Mouse (Mus musculus) cerebellum, postnatal 25 days (tissue): Measurements from ENCODE around the gene Dpp9.
A peak's percentile ranks its signal among the peaks of the same experiment; 100 is the strongest.

Experiments
- DNase-seq, 2 experiments: peaks; one replicate each; pipeline ENCODE4 v3.0.0; 2021; ENCODE audit warnings: mixed read lengths in 2 of 2

Dpp9 gene

DNA sequence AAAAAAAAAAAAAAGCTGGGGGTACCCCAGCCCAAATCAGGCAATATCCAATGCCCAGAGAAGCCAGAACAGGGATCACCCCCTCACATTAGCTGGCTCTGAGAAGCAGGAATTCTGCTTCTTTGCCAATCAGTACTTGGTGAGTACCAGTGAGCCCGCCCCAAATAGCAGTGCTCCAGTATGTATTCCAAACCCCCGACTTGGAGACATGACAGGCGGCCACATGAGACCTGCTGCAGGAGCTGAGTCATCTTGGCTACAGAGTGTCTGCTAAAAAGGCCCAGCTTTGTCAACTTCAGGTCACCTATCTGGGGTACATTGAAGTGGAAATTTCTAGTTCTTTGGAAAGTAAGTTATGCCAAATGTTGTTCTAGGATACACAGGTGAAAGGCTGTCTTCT, 7.9 kb upstream of the Dpp9 start:
- no peak for DNase-seq

DNA sequence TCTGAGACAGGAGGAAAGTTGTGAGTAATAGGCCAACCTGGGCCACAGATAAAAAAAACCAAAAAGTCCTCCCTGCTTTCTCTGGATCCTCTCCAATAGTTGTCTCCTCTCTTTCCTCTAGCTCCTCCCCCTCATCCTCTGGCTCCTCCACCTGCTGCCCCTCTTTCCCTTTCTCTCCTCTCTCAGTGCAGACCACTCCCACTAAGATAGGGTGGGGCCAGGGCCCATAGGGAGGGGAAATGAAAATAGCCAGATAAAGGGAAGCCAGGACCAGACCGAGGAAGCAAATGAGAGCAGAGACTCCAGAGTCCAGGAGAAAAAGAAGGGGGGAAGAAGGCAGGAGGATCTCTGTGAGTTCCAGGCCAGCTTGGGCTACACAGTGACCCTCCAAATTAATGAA, 6.2 kb upstream of the Dpp9 start:
- DNase-seq: no peak

DNA sequence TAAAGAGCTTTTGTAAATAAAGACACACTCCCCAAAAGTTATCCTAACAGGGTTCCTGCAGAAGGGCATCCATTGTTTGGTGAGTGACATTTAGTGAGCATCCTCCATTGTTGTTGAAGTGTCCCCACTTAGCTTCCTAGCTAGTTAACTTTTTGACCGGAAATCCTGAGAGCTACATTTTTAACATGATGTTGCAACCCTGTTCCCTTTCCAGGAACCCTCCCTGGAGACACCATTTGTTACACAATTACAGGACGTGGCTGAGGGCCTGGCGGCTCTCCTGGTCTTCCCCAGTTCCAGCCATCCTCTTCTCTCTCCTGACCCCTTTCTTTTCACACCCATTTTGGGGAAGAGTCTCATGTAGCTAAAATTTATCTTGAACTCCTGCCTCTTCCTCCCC, 1.1 kb upstream of the Dpp9 start:
- DNase-seq: no peak

DNA sequence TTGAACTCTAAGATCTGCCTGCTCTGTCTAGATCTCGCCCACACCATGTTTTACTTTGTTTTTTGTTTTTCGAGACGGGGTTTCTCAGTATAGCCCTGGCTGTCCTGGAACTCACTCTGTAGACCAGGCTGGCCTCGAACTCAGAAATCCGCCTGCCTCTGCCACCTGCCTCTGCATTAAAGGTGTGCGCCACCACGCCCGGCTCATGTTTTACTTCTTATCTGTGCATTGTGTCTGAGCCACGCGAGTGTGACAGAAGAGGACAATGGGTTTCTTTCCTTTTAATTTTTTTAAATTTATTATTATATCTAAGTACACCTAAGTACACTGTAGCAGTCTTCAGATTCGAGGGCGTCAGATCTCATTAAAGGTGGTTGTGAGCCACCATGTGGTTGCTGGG, 546 bp upstream of the Dpp9 start:
- DNase-seq: no peak

DNA sequence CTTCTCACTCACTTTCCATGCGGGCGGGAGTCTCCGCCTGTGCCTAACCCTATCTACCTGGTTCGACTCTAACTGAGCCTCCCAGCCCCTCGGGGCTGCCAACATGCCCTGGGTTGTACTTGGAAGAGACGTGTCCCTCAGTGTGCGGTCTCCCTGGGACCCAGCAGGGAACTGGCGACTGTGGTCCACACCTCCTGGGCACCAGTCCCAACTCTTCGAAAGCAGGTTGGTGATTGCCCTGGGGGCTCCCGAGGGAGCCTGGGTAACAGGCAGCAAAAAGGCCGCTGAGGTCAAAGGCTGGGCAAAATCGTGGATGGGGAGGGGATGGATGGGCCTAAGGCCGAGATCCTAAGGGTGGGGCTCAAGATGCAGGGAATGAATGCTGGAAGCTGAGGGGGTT, 1.0 kb downstream of the Dpp9 start:
- DNase-seq: peak in 1 of 2 experiments; percentile 41

DNA sequence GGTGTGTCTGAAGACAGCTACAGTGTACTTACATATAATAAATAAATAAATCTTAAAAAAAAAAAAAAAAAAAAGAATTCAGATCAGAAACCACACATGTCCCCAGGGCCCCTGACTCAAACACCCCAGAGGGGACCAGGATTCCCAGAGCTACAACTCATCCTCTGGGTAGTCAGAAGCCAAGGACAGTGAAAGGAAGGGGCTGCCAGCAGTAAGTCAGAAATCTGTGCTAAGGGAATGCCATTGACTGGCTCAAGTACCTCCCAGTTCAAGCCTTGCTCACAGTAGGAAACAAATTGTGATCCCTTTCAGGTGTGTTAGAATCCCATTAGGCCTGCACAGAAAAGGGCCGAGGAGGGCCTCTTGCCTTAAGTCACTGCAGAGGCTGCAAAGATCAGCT, 4.5 kb downstream of the Dpp9 start:
- no peak for DNase-seq

DNA sequence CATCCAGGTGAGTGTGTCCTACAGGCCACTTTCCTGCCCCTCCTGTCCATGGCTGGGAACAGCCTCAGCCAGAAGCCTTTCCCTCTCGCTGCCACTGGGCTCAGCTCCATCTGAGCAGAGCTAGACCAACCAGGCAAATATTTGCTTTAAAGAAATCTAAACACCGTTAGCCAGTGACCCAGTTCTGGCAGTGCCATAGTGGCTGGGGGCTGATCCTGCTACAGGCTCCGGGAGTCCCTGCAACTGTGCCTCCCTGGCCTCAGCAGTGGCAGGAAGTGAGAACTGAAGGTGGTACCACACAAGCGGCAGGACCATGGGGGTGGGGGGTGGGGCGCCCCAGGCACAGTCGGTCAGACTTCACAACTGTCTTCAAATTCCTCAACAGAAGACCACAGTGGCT, 6.0 kb downstream of the Dpp9 start:
- no peak for DNase-seq

DNA sequence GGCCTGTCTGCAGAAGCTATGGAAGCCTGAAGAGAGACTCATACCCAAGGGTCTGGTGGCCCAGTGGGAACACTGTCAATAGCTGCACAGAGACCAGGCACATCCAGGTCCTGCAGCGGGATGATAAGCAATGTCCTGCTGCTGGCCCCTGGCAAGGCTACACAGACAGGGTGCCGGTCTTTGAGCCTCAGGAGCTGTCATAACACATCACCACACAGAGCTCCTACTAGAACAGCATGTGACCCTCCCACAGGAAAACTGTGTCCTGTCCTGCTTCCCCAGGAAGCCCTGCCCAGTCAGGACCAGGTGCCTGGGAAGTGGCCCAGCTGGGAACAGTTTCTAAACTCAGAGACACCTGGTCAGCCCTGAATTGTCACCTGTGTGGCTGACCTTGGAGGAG, 7.6 kb downstream of the Dpp9 start:
- DNase-seq: no peak

DNA sequence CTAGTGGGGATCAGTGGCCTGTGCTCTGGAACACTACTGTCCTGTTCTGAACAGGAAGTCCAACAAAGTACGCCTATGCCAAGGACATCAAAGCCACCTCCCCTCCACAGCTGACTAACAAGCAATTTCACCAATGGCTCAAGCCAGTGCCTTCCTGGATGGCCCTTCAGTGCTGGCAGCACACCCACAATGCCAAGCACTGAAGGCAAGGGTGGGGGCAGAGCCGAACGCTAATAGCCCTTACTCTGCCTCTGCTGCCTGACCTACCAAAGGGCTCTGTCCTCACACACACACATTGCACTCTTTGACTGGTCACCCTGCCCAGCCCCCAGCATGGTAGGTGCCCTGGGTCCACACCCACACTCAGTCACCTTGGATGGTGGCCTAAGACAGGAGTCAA, 9.9 kb downstream of the Dpp9 start:
- DNase-seq: no peak

DNA sequence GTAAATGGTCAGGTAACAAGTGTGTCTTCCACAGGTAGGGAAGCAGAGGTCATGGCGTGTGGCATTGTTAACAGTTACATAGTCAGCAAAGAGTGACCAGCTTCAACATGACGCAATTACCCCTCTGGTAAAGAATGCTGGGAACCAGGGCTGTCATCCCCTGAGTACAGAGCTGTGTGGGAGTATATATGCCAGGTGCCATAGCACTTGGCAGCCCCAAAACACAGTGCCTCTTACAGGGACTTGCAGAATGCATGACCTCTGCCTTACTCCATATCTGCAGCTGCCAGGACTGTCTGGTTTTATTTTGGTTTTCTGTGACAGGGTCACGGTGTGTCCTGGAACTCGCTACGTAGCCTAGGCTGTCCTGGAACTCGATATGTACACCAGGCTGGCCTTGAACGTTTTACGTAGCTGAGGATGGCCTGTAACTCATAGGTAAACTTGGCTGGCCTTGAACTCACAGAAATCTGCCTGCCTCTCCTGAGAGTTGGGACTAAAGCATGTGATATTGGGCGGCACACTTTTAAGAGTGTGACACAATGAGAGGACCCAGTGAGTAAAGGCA, 10.7 kb downstream of the Dpp9 start:
- DNase-seq: no peak

DNA sequence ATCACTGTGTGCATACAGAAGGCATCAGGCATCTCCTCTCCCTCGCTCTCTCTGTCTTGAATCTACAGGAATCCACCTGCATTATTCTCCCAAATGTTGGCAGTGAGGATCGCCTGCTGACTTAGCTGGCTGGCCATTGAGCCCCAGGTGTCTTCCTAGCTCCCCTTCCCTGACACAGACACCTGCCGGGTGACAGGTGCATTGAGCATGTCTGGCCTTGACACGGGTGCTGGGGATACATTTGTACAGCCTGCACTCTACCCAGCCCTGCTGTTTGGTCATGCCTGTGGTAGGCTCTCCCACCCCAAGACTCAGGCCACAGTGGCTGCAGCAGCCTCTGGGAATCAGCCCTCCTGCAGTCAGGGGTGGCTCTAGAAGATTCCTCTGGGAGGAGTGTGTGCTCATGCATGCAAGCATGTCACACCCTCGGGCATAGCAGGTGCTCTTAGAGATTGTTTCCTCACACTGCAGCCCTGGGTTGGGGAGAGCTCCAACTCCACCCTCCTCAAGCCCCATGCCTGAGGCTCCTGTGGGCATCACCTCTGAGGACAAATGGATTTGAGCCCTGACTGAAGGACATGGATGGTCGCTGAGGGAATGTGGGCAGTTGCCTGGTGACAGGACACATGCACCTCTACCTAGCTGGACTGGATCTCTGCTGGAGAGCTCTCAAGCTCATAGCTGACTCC, 11.6 kb downstream of the Dpp9 start:
- no peak for DNase-seq

DNA sequence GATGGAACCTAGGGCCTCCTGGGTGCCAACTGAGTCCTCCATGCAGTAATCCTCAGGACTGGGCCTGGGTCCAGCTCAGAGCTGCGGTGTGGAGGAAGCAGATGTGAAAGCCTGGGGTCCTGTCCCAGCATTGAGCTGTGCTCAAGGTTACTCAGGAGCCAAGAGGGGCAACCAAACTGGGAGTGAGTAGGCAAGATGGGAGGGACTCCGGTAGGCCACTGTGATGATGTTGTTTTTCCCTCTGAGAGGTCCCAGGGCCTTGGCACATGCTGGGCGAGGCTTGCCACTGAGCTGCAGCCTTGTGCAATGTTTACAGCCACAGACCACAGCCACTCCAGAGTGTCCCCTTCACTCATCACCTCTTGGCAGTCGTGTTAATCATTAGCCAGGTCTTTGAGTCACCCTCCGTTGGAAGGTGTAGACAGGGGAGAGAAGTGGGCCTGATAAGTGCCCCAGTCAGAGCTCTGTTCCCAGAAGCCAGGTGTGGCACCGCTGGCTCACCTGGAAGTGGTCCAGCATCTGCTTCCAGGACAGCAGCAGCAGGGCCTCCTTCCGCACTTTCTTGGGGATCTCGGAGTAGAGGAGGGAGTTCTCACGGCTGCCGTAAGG, 12.3 kb downstream of the Dpp9 start:
- no peak for DNase-seq

DNA sequence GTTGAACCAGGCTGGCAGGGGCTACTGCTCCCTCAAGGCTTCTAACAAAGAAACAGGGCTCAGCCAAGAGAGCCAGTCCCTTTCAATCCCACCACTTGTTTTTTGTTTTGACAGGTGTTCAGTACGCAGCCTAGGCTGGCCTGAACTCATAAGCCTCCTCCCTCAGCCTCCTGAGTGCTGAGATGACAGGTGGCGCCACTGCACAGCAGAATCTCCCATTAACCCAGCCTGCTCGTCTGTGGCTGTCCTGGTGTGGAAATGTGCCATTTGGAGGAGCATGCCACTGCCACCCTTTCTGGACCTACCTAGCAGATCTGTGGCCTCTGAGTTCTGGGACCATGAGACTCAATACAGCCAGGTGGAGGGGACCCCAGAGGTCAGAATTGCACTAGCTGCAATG, 15.0 kb downstream of the Dpp9 start:
- DNase-seq: no peak

DNA sequence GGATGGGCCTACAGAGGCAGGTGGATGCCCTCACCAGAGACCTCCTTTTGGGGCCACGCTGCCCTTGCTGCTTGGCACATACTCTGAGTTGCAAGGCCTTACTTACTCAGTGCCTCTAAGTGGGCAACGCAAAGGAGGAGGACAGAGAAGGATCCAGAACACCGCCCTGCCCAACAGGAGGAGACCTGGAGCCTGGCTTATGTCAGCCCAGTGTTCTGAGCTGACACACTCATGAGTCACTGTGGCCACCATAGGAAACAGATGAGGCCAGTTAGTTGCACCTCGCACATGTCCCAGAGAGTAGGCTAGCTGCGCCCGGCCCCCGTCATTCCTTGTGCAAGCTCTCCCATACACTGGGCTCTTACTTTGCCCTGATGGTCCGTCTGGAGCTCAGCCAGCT, 16.2 kb downstream of the Dpp9 start:
- DNase-seq: no peak

DNA sequence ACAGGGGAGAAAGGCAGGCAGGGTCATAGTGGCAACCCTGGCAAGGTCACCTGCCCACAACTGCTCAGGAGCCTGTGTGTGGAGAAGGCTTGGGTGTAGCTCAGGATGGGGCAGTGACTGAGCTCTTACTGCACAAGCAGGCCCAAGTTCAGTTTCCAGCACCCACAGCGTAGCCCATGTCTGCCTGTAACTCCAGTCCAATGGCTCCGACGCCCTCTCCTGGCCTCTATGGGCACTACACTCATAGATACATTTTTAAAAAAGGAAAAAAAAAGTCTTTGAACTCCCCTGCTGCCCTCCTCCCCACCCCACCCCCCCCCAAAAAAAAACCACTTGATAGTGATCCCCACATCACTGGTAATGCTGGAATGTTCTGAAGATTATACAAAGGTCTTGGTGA, 17.1 kb downstream of the Dpp9 start:
- DNase-seq: no peak

DNA sequence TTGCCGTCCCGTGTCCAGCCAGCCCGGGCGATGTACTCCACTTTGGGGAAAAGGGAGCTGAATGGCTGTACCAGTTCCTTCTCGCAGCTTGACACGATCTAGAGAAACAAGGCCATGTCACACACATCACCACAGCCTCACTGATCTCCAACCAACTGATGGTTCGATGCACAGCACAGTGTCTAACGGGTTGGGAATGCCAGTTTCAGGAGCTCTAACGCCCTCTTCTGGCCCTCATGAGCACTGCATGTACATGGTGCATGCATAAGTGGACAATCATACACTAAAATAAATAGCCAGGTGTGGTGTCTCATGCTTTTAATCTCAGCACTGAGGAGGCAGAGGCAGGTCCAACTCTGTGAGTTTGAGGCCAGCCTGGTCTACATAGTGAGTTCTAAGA, 18.1 kb downstream of the Dpp9 start:
- DNase-seq: no peak

DNA sequence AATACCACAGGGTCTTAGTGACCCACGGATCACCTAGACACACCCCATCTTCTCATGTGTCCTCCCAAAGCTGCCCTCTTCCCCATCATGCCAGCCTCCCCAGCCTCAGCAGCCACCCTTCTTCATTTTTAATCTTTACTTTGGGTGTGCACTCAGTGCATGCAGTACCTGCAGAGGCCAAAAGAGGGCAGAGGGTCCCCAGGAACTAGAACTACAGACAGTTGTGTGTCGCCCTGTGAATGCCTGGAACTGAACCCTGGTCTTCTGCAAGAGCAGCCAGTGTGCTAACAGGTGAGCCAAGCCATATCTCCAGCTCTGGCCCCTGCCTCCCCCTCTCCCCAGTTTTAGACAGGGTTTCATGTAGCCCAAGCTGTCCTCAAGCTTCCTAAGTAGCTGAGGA, 21.8 kb downstream of the Dpp9 start:
- DNase-seq: no peak

DNA sequence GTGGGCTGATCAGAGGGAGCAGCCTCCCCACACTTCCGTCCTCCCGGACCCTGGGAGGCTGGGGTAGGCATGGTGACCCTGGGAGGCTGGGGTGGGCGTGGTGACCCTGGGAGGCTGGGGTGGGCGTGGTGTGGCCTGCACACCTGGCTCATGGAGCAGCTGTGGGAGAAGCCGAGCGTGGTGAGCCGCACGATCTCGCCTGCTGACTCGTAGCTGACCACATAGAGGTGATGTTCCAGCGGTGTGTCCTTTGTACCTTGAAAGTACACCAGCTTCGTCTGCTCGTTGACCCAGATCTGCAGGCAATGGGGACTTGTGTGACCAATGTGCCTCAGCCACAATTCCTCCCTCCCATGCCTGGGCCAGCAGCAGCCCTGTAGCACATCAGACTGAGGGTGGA, 23.9 kb downstream of the Dpp9 start:
- no peak for DNase-seq

DNA sequence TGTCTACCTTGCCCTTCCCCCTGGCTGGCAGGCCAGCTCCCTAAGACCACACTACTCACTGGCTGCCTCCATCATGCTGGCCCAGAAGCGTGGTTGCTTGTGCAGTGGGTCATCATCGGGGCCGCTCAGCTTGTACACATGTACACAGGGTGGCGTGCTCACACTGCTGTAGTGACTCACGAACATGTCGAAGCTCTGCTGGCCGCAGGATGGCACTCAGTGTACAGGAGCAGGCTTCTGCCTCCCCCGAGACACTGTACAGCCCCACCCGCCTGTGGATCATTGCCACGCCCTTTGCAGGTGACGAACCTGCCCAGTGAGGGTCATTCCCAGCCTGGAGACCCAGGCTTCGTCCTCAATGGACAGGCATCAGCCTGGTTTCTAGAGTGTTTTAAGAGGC, 24.3 kb downstream of the Dpp9 start:
- no peak for DNase-seq

DNA sequence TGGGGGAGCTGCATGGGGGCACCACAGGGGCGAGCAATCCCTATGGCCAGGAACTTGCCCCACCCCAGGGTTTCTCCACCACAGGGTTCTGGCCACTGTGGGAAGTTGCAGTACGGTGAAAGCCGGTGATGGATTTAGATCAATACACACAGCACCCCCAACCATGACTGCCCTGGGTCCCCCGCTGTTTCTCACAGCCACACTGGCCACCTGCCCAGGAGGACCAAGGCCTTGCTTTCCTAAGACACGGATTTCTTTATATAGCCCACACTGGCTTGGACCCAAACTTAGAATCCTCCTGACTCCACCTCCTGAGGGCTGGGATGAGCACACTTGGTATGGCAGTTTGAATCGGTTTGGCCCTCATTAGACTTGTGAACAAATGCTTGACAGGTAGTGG, 27.4 kb downstream of the Dpp9 start:
- DNase-seq: peak; percentile 39 to 63

DNA sequence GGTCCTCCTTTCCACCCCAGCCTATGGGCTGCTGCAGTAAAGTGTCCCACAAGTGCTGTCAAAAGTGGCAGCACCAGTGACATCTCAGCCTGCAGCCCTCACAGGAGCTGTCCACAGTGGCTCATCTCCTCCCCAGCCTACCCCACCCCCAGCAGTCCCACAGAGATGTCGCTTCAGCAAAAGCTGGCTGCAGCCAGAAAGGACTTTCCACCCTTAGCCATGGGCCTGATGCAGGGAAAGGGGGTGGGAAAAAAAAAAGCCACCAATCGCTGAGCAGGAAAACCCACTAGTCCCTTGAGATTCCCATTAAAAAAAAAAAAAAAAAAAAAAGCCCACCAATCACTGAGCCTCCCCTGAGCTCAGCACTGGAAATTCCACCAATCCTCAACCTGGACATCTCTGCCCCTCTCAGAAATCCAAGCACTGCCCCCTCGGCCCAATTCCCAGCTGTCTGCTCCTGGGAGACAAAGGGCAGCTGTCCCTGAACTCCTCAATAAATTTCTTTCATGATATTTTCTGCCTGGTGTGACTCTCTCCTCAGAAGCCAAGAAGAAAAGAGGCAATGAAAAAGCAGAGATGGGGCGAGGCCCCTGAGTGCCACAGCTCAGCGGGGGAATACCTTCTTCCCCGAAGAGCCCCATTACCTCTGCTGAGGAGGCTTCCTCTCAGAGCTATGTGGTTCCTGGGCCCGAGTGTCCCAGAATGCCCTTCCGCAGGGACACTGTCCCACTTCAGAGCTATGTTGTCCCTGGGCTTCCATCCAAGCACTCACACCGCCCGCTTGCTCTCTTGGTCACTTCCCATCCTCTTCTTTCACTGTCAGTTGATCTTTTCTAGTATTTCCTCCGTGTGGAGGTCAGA, 33.2 kb downstream of the Dpp9 start:
- DNase-seq: peak; percentile 45 to 55

DNA sequence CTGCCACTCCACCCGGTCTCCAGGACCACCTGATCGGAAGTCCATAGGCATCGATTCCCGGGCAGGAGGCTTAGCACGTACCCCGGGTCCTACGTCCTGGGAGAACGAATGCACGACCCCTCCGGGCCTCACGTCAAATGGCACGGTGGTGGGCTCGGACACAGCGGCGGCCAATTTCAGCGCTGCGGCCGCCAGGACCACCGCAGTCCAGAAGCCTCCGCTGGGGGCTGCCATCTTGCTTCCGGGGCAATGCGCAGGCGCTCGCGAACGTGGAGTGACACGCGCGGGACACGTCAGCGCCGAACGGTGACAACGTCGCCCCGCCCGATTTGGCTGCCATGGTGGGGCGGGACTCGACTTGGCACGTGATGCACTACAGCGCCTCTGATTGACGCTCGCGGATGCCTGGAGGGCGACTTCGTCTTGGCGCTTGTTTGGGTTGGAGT, 35.0 kb downstream of the Dpp9 start, which contains the start of gene Mydgf:
Gene Mydgf (minus strand): TSS at position 263 of the 446 bp plus-strand sequence.
- peak; percentile 95 to 98 for DNase-seq

DNA sequence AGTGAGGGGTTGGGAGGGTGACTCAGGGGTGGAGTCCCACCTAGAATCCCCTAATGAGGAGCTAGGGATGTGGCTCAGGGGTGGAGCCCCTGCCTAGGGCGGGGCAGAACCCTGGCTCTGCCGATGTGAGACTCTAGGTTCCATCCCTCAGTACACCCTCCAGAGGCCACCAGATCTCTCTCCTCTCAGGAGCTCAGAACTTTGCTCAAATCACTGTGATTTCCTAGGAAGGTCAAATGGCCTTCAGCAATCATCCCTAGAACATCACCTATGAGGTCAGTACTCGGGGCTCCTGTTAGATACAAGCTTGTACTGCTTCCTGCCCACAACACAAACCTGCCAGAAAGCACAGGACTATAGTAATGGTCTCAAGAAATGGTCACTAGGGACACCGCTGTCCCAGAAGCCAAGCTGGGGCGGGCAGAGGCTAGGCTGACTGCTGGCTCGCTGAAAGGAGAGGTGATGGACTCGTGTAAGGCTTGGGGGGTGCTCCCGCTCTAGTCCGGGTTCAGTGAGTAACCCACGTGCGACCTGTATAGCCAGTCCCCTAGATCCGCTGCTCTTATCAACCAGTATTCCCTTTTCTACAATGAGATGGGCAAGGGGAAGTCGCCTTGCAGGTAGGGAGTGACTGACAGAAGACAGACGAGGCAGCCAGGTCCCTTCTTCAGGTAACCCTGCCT, 35.6 kb downstream of the Dpp9 start:
- DNase-seq: no peak
